Mouse (Mus musculus): ENCODE measurements at regions not wholly inside any gene's neighbourhood (a gene's known extent, or its start where the extent isn't known, plus 50 kb on each side); places are given as distances from the start of the nearest gene placed in this dataset.

DNA sequence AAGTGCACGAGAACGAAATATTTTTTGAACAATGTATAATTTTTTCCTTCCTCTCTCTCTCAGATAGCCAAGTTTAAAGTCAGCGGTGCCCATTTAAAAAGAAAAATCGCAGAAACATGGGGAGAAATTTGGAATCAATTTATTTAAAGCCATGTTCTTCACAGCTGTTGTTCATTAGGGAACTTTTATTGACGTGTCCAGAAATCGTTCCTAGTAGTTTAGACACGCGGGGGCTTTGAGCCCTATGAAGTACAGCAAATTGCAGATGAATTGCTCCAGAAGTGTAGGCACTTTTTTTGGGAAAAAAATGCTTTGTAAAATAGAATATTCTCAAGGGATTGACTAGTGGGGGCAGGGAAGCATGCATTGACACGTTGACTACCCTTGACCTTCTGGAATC, 182.8 kb downstream of the Rdh14 start:
- no peak for DNase-seq

DNA sequence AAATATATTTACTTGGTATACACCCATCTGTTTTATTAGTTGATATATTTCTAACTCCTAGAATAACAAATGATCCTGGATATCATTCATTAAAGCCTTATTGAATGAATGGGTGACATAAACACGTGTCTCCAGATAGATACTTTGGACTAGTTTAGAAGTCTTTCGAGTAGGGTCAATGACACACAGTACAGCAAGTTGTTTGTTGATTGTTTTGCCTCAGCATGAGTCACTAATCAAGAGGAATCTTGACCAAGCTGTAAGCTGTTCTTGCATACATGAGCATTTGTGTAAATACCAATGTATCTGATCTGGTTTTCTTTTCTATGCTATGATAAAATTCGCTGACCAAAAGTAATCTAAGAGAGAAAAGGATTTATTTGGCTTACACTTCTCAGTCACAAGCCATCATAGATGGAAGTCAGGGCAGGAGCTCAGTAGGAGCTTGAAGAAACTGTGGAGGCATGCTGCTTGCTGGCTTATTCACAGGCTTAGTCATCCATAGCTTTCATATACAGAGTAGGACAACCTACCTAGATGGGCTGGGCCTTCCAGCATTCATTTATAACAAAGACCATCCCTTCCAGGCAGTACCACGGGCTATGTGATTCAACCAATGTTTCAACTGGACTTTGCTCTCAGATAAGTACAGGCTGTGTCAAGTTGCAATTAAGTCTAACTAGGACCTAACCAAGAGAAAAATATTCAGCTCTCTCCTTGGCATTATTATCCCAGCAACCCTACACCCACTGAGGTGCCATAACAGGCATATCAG, 192.5 kb downstream of the Rdh14 start:
- DNase-seq = no peak

DNA sequence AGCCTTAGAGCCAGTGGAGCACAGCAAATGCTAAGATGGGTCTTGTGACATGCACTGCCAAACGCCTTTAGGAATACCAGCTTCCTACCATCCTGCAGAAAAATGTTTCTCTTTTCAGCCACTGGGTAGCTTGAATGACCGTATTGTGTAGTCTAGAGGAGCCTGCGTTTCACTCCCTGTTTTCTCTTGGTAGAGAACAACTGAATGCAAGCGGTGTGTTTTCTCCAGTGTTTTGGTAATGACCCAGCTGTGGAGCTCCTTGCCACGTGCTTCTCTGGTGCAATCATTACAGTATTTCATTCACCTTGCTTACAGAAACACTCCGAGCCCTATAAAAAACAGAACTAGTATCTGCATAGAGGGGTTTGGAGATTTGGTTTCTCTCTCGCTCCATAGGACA, 193.5 kb downstream of the Rdh14 start:
- no peak for DNase-seq

DNA sequence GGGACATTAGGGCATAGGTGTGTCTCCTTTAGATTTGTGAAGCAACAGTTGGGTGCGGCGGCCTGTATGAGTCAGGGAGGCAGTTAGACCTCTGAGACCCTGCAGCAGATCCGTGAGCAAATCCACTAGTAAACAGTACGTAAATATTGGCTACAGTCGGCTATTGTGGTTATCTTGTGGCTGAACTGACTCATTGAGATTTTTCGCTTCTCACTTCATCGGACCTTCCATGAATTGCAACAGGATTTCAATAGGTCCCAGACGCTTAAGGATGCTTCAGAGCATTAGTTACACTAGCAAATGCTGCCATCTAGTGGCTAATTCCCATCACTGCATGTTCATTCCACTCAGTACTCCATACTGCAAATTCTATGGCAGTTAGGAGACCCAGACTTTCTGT, 199.0 kb downstream of the Rdh14 start:
- peak; percentile 19 for DNase-seq

DNA sequence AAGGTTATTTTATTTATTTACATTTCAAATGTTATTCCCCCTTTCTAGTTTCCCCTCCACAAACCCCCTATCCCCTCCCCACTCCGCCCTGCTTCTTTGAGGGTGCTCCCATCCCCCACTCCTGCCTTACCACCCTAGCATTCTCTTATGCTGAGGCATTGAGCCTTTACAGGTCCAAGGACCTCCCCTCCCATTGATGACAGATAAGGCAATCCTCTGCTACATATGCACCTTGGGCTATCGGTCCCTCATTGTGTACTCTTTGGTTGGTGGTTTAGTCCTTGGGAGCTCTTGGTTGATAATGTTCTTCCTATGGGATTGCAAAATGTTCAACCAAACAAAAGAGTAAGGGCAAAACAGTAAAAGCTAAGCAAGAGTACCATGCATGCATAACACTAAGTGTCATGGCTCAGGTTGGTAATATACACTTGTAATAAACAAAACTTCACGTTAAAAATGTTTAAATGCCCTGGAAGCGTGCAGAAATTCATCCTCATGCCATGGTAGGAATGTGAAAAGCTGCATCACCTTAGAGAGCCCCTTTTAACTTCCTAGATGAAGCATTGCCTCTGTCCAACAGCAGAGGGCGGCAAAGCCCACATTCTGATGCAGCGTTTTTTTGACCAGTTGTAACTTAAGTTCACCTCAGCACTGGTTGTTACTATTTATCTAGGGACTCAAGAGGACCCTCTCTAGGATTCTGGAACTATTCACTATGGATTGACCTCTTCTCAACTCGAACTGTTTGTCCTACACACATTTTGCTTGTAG, 207.6 kb downstream of the Rdh14 start:
- peak; percentile 14 for DNase-seq

DNA sequence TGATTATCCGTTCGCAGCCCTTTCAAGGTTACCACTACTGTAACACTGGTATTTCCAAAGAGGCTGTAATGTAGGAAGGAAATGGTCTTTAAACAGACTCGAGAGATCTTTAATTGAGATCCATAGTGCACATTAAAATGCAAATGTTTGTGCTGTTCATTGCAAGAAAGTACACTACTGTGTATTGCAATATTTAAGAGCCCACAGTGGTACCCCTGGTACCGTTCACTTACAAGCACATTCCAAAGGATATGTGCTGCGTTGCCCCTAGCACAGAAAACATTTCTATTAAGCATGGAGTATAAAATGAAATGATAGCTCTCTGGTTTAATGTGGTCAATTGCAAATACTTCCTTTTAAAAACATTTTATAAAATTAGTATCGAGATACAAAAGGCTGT, 209.5 kb downstream of the Rdh14 start:
- DNase-seq = no peak

DNA sequence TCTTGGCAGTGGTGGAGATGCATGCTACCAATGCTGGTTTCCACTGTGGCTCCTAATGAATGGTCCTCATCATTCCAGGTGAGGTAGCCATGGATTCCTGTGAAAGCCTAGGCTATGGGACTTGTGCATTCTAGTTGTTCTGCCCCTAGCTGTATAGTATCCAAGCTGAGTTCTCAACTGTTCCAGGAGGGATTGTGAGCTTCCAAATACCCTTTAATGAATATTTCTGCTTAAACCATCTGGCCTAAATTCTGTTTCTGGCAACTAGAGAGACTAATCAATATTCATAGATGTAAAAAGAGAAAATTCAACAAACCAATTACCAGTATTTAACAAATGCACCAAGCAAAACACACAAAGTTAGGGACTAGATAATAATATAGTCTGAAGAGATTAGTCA, 227.7 kb downstream of the Rdh14 start:
- no peak for DNase-seq

DNA sequence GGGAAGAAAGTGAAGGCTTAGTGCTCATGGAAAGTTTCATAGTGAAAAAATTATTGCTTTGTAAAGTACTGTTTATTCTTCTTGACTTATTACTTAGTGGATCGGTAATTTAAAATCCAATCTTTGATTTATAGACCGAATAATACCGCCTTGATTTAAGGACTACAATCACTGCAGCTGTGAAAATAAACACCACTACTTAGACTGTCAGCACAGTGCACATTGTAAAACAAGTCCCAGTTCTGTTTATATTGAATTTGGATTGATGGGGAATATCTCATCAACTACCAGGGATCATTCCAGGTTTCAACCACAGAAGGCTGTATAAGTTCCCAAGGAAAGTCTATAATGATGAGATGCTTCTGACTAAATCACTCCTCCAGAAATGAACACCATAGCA, 230.0 kb downstream of the Rdh14 start:
- DNase-seq = no peak

DNA sequence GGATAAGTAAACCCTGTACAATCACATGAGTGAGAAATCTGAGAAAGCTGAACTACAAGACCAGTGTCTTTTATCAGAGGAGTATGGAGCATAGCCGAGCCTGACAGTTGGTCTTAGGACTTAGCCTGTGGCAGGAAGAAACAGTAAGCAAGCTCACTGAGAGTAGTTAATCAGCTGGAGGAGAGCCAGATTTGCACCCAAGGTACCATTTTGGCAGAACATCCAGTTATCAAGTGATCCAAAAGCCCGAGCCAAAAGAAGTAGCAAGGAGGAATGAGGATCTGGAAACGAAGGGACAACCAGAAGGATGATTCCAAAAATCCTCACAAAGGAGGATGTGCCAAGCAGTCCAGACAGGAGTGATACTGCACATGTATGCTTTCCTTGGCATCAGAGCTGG, 248.0 kb downstream of the Rdh14 start:
- no peak for DNase-seq

DNA sequence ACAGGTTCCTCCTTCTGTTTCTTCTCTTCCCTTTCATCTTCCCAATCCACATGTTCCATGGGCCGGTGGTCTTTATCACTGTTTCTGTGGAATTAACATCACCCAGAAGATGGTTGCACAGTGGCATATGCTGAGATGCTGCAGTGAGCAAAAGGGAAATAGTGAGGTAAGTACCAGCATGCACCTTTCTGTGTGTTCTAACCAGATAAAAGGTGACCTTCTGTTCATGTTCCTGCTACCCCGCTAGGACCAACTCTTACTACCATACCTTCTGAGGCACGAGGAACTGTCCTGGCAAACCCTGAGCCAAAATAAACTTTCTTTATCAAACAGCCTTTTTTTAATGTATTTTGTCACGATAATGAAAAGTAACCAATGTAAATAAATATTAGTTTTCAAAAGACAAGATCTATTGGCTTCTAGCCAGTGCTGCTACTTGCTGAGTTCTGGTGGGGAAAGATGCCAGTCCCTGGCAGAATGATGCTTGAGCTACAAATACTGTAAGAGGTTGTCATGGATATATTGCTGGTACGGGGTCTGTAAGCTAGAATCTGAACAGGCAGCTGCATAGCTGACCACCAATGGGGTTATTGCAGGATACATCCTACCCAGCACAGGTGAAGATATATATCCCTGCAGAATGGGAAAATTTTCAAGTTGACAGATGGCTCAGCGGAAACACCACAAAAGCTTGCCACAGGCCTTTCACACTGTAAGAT, 264.1 kb downstream of the Rdh14 start:
- no peak for DNase-seq

DNA sequence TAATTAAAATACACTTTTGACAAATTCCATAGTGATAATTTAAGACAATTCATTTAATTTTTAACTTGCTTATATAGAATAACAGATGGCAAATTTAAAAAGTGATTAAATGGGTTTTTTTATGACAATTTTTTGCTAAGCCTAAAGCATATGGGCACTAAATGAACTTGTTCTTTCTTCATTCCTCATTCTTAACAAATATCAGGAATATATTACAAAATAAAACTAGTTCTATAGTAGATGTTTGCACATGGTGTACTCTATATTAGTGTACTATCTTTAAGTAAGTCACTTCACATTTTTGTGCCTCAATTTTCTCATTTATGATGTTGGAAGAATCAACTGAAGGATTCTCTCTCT, 264.6 kb downstream of the Rdh14 start:
- DNase-seq = no peak

DNA sequence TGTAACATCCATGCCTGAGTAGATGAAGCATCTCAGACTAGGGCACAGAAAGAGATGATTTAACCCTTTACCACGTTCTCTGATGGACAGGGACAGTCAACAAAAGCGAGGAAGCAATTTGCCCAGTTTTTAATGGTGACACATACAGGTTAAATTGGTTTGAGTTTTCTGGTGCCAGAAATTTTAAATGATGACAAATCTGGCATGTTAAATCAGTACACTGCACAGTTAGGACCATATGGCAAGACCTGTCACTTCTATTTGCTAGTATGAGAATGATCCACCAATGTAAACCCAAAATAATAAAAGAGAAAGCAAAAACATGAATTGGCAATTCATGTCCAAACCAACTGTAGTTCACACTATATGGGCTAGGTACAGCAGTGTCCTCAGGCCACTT, 268.3 kb downstream of the Rdh14 start:
- DNase-seq = no peak

DNA sequence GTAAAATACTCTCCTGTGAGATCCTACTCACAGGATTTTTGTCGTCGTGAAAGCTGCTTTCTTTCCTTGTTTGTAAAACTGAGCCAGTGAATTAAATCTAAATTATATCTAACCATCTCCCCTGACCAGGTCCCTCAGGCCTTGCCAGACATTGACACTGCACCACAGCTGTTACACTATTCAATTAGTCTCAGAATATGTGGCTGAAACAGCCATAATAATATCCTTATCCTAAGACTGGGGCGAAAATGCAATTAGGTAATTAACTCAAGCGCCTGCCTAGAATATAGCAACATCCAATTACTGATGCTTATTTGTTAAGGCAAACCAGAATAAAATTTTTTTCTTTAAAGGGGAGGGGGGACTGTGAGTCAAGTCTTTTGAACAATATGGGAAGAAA, 296.2 kb downstream of the Rdh14 start:
- no peak for DNase-seq
